Mouse (Mus musculus) spleen, adult 2 months (tissue): ENCODE results near the gene Nmrk2.
A peak's percentile ranks its signal among the peaks of the same experiment; 100 is the strongest.

ENCODE experiments used
- CTCF ChIP-seq: fragments of 200-500 bp; IDR thresholded peaks from 2 replicates; pipeline ENCODE4 v1.5.1; 2011; ENCODE audit warnings: mild to moderate bottlenecking, inconsistent platforms; ENCODE audit not compliant: insufficient read depth, insufficient read length, insufficient replicate concordance; ENCODE audit errors: extremely low read depth
- POLR2A ChIP-seq: fragments of 200-500 bp; IDR thresholded peaks from 2 replicates; pipeline ENCODE4 v1.6.1; 2011; ENCODE audit warnings: low read depth, low read length, inconsistent platforms

GRCm38 (mm10) chr10:81230438-81231332 is 28.8 kb upstream of the Nmrk2 start, which contains the start of gene Atcay:
- peak; percentile 21; the same call in 1 of the 2 replicates for TF ChIP-seq CTCF
- TF ChIP-seq POLR2A: no peak
